Mouse (Mus musculus) heart, adult 2 months (tissue): ENCODE data around the gene Izumo2. TPM values are rescaled to one million over a fixed set of nuclear protein-coding genes. Genes with fewer than 3 reads are reported as not detected.
A peak's percentile ranks its signal among the peaks of the same experiment; 100 is the strongest.

Experiments
- DNase-seq, 2 experiments: peaks; one replicate each; pipeline ENCODE4 v3.0.0; 2021
- H3K27ac ChIP-seq: fragments of 200-600 bp; 2 replicates; pipeline ENCODE4 v1.8.1; 2022
- H3K27me3 ChIP-seq: fragments of 200-500 bp; 2 replicates; pipeline ENCODE4 v1.6.1; 2012; ENCODE audit warnings: mild to moderate bottlenecking, low read length, inconsistent platforms, mixed read lengths; ENCODE audit not compliant: control insufficient read depth, insufficient read depth
- H3K36me3 ChIP-seq: fragments of 200-500 bp; 2 replicates; pipeline ENCODE4 v1.6.1; 2012; ENCODE audit warnings: low read length, inconsistent platforms; ENCODE audit not compliant: control insufficient read depth, insufficient read depth
- H3K4me1 ChIP-seq: fragments of 200-500 bp; 2 replicates; pipeline ENCODE4 v1.6.1; 2011; ENCODE audit warnings: low read length; ENCODE audit not compliant: control insufficient read depth, insufficient read depth
- H3K4me3 ChIP-seq: fragments of 200-600 bp; 2 replicates; pipeline ENCODE4 v1.8.1; 2022
- H3K79me2 ChIP-seq: fragments of 200-500 bp; replicated peaks from 2 replicates; pipeline ENCODE4 v1.6.1; 2012; ENCODE audit warnings: mild to moderate bottlenecking, inconsistent platforms, low read length, moderate library complexity, mixed read lengths; ENCODE audit not compliant: control insufficient read depth, insufficient read depth
- H3K9ac ChIP-seq: fragments of 200-500 bp; 2 replicates; pipeline ENCODE4 v1.6.1; 2012; ENCODE audit warnings: low read depth, mild to moderate bottlenecking, control low read depth, inconsistent platforms, low read length, mixed read lengths
- CTCF ChIP-seq: fragments of 200-600 bp; IDR thresholded peaks from 2 replicates; pipeline ENCODE4 v1.8.1; 2022; ENCODE audit warnings: antibody characterized with exemption, mild to moderate bottlenecking, moderate library complexity
- EP300 ChIP-seq: fragments of 200-500 bp; IDR thresholded peaks from 2 replicates; pipeline ENCODE4 v1.6.1; 2011; ENCODE audit warnings: low read depth, low read length, control low read depth; ENCODE audit not compliant: insufficient read depth
- POLR2A ChIP-seq: fragments of 200-500 bp; IDR thresholded peaks from 2 replicates; pipeline ENCODE4 v1.6.1; 2011; ENCODE audit warnings: mild to moderate bottlenecking, low read depth, low read length, control low read depth; ENCODE audit not compliant: insufficient read depth
- WGBS: fragments of 180-500 bp; shearing (Covaris S2); methylation state at CpG from one replicate; pipeline ENCODE4 v1.1.7; 2018; 5-methylcytosine and 5-hydroxymethylcytosine counted together
- intact Hi-C: fragments of 180-260 bp; cut with DNase I; formaldehyde crosslinking; loops from one replicate; pipeline ENCODE4 v1.15.1; 2025
- polyA plus RNA-seq: library from polyadenylated mRNA; depleted of rRNA; stranded (reverse); fragments of >200 nt; gene quantifications from 2 replicates; pipeline ENCODE4 v1.2.3, GENCODE M21; 2012
- total RNA-seq, 2 experiments: library from RNA; stranded (reverse); gene quantifications; 2 replicates each; pipeline ENCODE4 v1.2.3; 2021

The Izumo2 gene
- total and polyA plus RNA-seq, 3 experiments = not detected

GRCm38 (mm10) chr7:44675171-44675570, 33.4 kb upstream of the Izumo2 start:
- no peak for DNase-seq
- H3K9ac ChIP-seq = no peak overlapping the region
- no peaks in the 10 kb centered on the region for H3K79me2 ChIP-seq
- WGBS = 66% methylated on average over 6 of the region's 6 CpGs
- no peaks in the 10 kb centered on the region for H3K27me3 ChIP-seq
- no peak overlapping the region for H3K4me3 ChIP-seq
- H3K4me1 ChIP-seq = peaks cover 3% of the 10 kb centered on the region
- TF ChIP-seq CTCF (no peak), POLR2A (no peak), EP300 (no peak)
- no peaks in the 10 kb centered on the region for H3K36me3 ChIP-seq
- H3K27ac ChIP-seq = no peak overlapping the region
- intact Hi-C loops = no loop called here

- H3K36me3 ChIP-seq = no peaks in the 10 kb centered on the region
- TF ChIP-seq CTCF (no peak), POLR2A (no peak), EP300 (no peak)
- WGBS = 53% methylated on average over 4 of the region's 4 CpGs
- no peak for DNase-seq
- H3K4me3 ChIP-seq = no peak overlapping the region
- no peak overlapping the region for H3K9ac ChIP-seq
- intact Hi-C loops = no loop called here
- peaks cover 3% of the 10 kb centered on the region for H3K4me1 ChIP-seq
- no peaks in the 10 kb centered on the region for H3K79me2 ChIP-seq
- no peaks in the 10 kb centered on the region for H3K27me3 ChIP-seq
- H3K27ac ChIP-seq = peak overlapping the region; percentile 81
These were observed 32.4 kb upstream of the Izumo2 start for GRCm38 (mm10) chr7:44676126-44676525.

GRCm38 (mm10) chr7:44676611-44677010, 31.9 kb upstream of the Izumo2 start:
- TF ChIP-seq POLR2A (peak; percentile 35; the same call in 1 of the 2 replicates), EP300 (0 out of 2 replicates have a peak, but pooled peaks have one; percentile 62), CTCF (no peak)
- Histone ChIP-seq H3K27me3 (no peaks in the 10 kb centered on the region), H3K4me3 (no peak overlapping the region), H3K4me1 (peaks cover 3% of the 10 kb centered on the region), H3K79me2 (no peaks in the 10 kb centered on the region), H3K36me3 (no peaks in the 10 kb centered on the region), H3K27ac (peak overlapping the region; percentile 81), H3K9ac (peak overlapping the region; percentile 52)
- 38% methylated on average over 2 of the region's 2 CpGs for WGBS
- intact Hi-C loops = no loop called here
- DNase-seq = peak in 1 of 2 experiments; percentile 78

GRCm38 (mm10) chr7:44683656-44684055, 24.9 kb upstream of the Izumo2 start:
- Histone ChIP-seq H3K27me3 (no peaks in the 10 kb centered on the region), H3K4me3 (no peak overlapping the region), H3K9ac (no peak overlapping the region), H3K79me2 (no peaks in the 10 kb centered on the region), H3K36me3 (no peaks in the 10 kb centered on the region), H3K27ac (peak overlapping the region; percentile 81), H3K4me1 (no peaks in the 10 kb centered on the region)
- peak; percentile 83 for TF ChIP-seq EP300
- TF ChIP-seq POLR2A = peak; percentile 37; the same call in 1 of the 2 replicates
- TF ChIP-seq CTCF = no peak
- intact Hi-C loops = no loop called here
- peak in 1 of 2 experiments; percentile 70 for DNase-seq
- WGBS = 58% methylated on average over 8 of the region's 8 CpGs

- Histone ChIP-seq H3K27me3 (no peaks in the 10 kb centered on the region), H3K27ac (peak overlapping the region; percentile 45), H3K4me1 (no peaks in the 10 kb centered on the region), H3K4me3 (no peak overlapping the region), H3K36me3 (no peaks in the 10 kb centered on the region), H3K9ac (no peak overlapping the region), H3K79me2 (no peaks in the 10 kb centered on the region)
- 41% methylated on average over 17 of the region's 17 CpGs for WGBS
- intact Hi-C loops = no loop called here
- DNase-seq = no peak
- no peak for TF ChIP-seq POLR2A
- no peak for TF ChIP-seq CTCF
- no peak for TF ChIP-seq EP300
These were observed 22.8 kb upstream of the Izumo2 start for GRCm38 (mm10) chr7:44685531-44686402.

- no peak for DNase-seq
- intact Hi-C loops = no loop called here
- Histone ChIP-seq H3K27me3 (no peaks in the 10 kb centered on the region), H3K4me1 (no peaks in the 10 kb centered on the region), H3K27ac (no peak overlapping the region), H3K79me2 (no peaks in the 10 kb centered on the region), H3K9ac (no peak overlapping the region), H3K4me3 (no peak overlapping the region), H3K36me3 (no peaks in the 10 kb centered on the region)
- TF ChIP-seq CTCF (peak; percentile 46), EP300 (no peak)
- 67% methylated on average over 3 of the region's 3 CpGs for WGBS
These were observed 19.7 kb upstream of the Izumo2 start for GRCm38 (mm10) chr7:44688890-44689289.
